Mouse (Mus musculus): ENCODE results near the gene Nup188. TPM values are rescaled to one million over a fixed set of nuclear protein-coding genes. Genes with fewer than 3 reads are reported as not detected.

Gene Nup188
- polyA plus RNA-seq, 1 experiment from 2014 or later = 23.6 TPM

GRCm38 (mm10) chr2:30355861-30356260 lies 69.7 kb downstream of the Nup188 start:
- no peak for ATAC-seq
- H3K4me2 ChIP-seq (ENCODE audit: low read depth, low read length) = no peak overlapping the region
- H3K4me1 ChIP-seq (ENCODE audit: control insufficient read depth, insufficient read depth, low read length) = peaks cover 32% of the 10 kb centered on the region
- H3K4me3 ChIP-seq (ENCODE audit: low read length) = no peak overlapping the region
- peaks cover 7% of the 10 kb centered on the region; the same call in 1 of the 2 replicates for H3K36me3 ChIP-seq (ENCODE audit: control insufficient read depth, insufficient read depth, low read length)
- H3K27ac ChIP-seq (ENCODE audit: low read length) = no peak overlapping the region
- 46% methylated on average over 4 of the region's 4 CpGs for WGBS
- H3K27me3 ChIP-seq (replicated peaks; ENCODE audit: control insufficient read depth, insufficient read depth, low read length) = no peaks in the 10 kb centered on the region
- H3K9me3 ChIP-seq (ENCODE audit: control insufficient read depth, low read length) = no peaks in the 10 kb centered on the region
- 0 out of 2 replicates have a peak overlapping the region, but pooled peaks have one; percentile 3 for H3K9ac ChIP-seq (ENCODE audit: low read depth, low read length)

- no peak overlapping the region for H3K9ac ChIP-seq (ENCODE audit: low read depth, low read length)
- no peak overlapping the region for H3K4me3 ChIP-seq (ENCODE audit: low read length)
- H3K9me3 ChIP-seq (ENCODE audit: control insufficient read depth, low read length) = no peaks in the 10 kb centered on the region
- no peak overlapping the region for H3K4me2 ChIP-seq (ENCODE audit: low read depth, low read length)
- H3K36me3 ChIP-seq (ENCODE audit: control insufficient read depth, insufficient read depth, low read length) = peaks cover 7% of the 10 kb centered on the region; the same call in 1 of the 2 replicates
- no peak for ATAC-seq
- H3K27me3 ChIP-seq (replicated peaks; ENCODE audit: control insufficient read depth, insufficient read depth, low read length) = no peaks in the 10 kb centered on the region
- peaks cover 34% of the 10 kb centered on the region for H3K4me1 ChIP-seq (ENCODE audit: control insufficient read depth, insufficient read depth, low read length)
- WGBS = 35% methylated on average over 4 of the region's 4 CpGs
- H3K27ac ChIP-seq (ENCODE audit: low read length) = no peak overlapping the region
Measured at GRCm38 (mm10) chr2:30356266-30356665, 70.1 kb downstream of the Nup188 start.

DNA sequence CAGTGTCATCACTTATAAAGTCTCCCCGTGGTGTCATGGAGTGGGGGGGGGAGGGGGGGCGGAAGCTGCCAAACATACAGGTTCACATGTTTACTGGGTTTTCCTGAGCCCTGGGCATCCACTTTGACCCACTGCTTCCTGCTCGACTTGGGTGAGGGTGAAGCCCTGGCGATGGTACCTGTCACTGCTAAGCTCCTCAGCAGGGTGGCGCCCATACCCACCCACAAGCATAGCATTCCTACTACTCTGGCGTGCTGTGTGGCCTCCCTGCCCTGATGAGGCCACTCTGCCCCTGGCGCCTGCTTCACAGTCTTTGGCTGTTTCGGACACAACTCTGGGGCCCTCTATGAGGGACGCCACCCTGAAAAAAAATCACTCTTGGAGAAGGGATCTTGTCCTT lies 70.7 kb downstream of the Nup188 start:
- Histone ChIP-seq H3K9me3 (ENCODE audit: control insufficient read depth, low read length) (no peaks in the 10 kb centered on the region), H3K36me3 (ENCODE audit: control insufficient read depth, insufficient read depth, low read length) (peaks cover 7% of the 10 kb centered on the region; the same call in 1 of the 2 replicates), H3K27me3 (replicated peaks; ENCODE audit: control insufficient read depth, insufficient read depth, low read length) (no peaks in the 10 kb centered on the region), H3K4me2 (ENCODE audit: low read depth, low read length) (no peak overlapping the region), H3K27ac (ENCODE audit: low read length) (no peak overlapping the region), H3K4me3 (ENCODE audit: low read length) (no peak overlapping the region), H3K9ac (ENCODE audit: low read depth, low read length) (0 out of 2 replicates have a peak overlapping the region, but pooled peaks have one; percentile 82), H3K4me1 (ENCODE audit: control insufficient read depth, insufficient read depth, low read length) (peaks cover 34% of the 10 kb centered on the region)
- WGBS = 57% methylated on average over 9 of the region's 9 CpGs
- no peak for ATAC-seq

DNA sequence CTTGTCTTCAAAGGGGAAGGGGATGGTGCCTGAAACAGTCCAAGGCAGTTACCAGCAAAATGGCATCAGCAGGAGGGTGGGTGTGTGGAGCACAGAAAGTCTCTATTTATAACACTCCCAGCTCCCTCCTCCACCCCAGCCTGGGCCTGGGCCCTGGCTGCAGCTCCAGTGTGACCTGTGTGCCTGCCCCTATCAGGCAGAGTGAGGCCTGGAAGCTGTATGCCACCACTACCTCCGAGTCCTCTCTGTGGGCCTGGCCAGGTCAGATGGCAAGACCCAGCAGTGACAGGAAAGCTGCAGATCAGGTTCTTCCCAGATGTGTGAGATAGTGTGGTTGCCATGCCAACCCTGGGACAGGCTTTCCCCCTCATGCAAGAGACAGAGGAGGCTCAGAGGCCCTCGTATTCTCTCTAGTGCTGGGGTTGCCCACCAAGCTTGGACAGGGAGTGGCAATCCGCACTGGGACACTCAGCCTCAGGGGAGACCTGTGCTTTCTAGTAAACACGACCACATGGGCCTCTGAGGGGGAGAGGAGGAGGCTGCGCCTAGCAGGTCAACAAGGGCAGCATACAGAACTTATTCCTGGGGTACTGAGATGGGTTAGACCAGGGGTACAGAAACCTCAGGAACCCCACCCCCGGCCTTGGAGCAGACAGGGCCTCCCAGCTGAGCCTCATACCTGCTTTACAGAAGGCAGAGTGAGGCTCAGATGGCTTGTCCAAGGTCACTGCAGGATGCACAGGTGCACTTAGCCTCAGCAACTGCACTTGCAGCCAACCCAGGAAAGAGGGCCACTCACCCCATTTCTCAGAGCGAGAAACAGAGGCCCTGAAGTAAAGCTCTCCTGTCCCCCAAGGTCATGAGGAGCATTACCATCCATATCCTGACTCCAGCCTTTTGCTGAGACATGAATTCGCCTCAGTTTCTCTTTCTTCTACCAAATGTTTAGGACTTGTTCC lies 71.6 kb downstream of the Nup188 start:
- Histone ChIP-seq H3K4me2 (ENCODE audit: low read depth, low read length) (peak overlapping the region; percentile 93), H3K27me3 (replicated peaks; ENCODE audit: control insufficient read depth, insufficient read depth, low read length) (no peaks in the 10 kb centered on the region), H3K9ac (ENCODE audit: low read depth, low read length) (peak overlapping the region; percentile 82), H3K27ac (ENCODE audit: low read length) (peak overlapping the region; percentile 34), H3K4me3 (ENCODE audit: low read length) (peak overlapping the region; percentile 73), H3K4me1 (ENCODE audit: control insufficient read depth, insufficient read depth, low read length) (peaks cover 34% of the 10 kb centered on the region), H3K9me3 (ENCODE audit: control insufficient read depth, low read length) (no peaks in the 10 kb centered on the region), H3K36me3 (ENCODE audit: control insufficient read depth, insufficient read depth, low read length) (peaks cover 7% of the 10 kb centered on the region; the same call in 1 of the 2 replicates)
- 47% methylated on average over 8 of the region's 8 CpGs for WGBS
- ATAC-seq = peak; percentile 4; the same call in 1 of the 2 replicates

DNA sequence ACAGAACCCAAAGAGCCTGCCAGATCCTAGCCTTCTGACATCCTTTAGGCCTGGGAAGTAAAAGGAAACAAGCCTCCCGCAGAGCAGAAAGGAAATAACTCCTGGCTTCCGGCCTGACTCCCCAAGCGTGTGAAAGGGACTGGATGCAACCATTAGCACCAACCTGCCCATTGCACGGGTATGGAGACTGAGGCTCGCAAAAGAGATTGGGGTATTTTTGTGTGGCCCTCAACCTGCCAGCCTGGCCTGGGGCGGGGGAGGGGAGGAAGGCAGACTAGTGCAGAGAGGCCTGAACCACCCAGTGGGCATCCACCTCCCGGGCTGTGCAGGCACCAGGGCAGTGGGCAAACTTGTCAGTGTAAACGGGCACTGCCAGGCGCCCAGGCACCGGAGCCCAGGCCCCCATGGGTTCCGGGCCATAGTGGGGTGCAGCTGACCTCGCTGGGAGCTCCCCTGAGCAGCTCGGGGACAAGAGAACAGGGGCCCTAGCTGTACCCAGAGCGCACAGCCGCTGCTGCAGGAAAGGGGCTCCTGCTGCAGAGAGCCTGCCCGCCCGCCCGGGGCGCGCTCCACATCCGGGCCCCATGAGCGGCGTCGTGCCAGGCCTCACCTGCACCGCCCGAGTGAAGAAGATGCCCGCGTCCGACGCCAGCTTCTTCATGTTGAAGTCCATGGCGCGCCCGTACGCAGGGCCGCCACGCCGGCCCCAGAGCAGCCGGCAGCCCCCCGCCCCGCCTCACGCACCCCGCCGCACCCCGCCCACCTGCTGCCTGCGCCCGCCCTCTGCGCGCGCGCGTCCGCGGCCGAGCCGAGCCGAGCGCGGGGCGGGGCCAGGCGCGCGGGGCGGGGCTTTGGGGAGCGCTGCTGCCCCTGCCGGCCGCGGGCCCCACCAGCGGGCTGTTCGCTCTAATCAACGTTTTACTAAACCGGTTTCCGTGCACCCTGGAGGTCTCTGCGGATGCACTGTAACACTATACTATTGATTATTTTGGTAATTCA lies 72.6 kb downstream of the Nup188 start, which contains the start of gene Sh3glb2:
Sh3glb2 (minus strand) TSS at position 805 of the 999 bp plus-strand sequence.
- peaks cover 34% of the 10 kb centered on the region for H3K4me1 ChIP-seq (ENCODE audit: control insufficient read depth, insufficient read depth, low read length)
- peak; percentile 68 for ATAC-seq
- H3K27me3 ChIP-seq (replicated peaks; ENCODE audit: control insufficient read depth, insufficient read depth, low read length) = no peaks in the 10 kb centered on the region
- WGBS = 1% methylated on average over 68 of the region's 73 CpGs
- peak within 1 kb of the TSS; percentile 69 for H3K27ac ChIP-seq (ENCODE audit: low read length)
- H3K4me2 ChIP-seq (ENCODE audit: low read depth, low read length) = peak within 1 kb of the TSS; percentile 93
- peak within 1 kb of the TSS; percentile 73 for H3K4me3 ChIP-seq (ENCODE audit: low read length)
- H3K36me3 ChIP-seq (ENCODE audit: control insufficient read depth, insufficient read depth, low read length) = no peaks in the 10 kb centered on the region
- H3K9ac ChIP-seq (ENCODE audit: low read depth, low read length) = peak within 1 kb of the TSS; percentile 82
- no peaks in the 10 kb centered on the region for H3K9me3 ChIP-seq (ENCODE audit: control insufficient read depth, low read length)

- WGBS = 49% methylated on average over 10 of the region's 10 CpGs
- H3K4me1 ChIP-seq (ENCODE audit: control insufficient read depth, insufficient read depth, low read length) = peaks cover 44% of the 10 kb centered on the region
- ATAC-seq = no peak
Measured at GRCm38 (mm10) chr2:30360626-30361025, 74.4 kb downstream of the Nup188 start.

DNA sequence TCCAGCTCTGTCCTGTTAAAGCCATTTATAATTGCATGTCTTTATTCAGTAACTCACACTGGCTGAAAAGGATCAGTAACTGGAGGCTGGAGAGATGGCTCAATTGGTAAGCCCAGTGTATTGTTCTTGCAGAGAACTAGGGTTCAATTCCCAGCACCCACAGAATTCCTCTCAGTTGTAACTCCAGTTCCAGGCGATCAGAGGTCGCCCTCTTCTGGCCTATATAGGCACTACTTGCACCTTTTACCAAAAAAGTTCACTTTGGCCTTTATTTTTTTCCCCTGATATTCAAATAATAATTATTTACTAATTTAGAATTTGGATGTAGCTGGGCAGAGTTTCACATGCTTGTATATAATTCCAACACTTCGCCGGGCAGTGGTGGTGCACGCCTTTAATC lies 76.7 kb downstream of the Nup188 start:
- Histone ChIP-seq H3K27me3 (replicated peaks; ENCODE audit: control insufficient read depth, insufficient read depth, low read length) (no peaks in the 10 kb centered on the region), H3K4me2 (ENCODE audit: low read depth, low read length) (no peak overlapping the region), H3K4me3 (ENCODE audit: low read length) (no peak overlapping the region), H3K9me3 (ENCODE audit: control insufficient read depth, low read length) (no peaks in the 10 kb centered on the region), H3K4me1 (ENCODE audit: control insufficient read depth, insufficient read depth, low read length) (peaks cover 26% of the 10 kb centered on the region), H3K9ac (ENCODE audit: low read depth, low read length) (no peak overlapping the region), H3K27ac (ENCODE audit: low read length) (no peak overlapping the region), H3K36me3 (ENCODE audit: control insufficient read depth, insufficient read depth, low read length) (no peaks in the 10 kb centered on the region)
- WGBS = 73% methylated on average over 5 of the region's 5 CpGs
- no peak for ATAC-seq

More at GRCm38 (mm10) chr2:30360626-30361025, 74.4 kb downstream of the Nup188 start:
- Histone ChIP-seq H3K27ac (ENCODE audit: low read length) (peak overlapping the region; percentile 55; the same call in 1 of the 2 replicates), H3K36me3 (ENCODE audit: control insufficient read depth, insufficient read depth, low read length) (no peaks in the 10 kb centered on the region), H3K9ac (ENCODE audit: low read depth, low read length) (peak overlapping the region; percentile 5; the same call in 1 of the 2 replicates), H3K27me3 (replicated peaks; ENCODE audit: control insufficient read depth, insufficient read depth, low read length) (no peaks in the 10 kb centered on the region), H3K9me3 (ENCODE audit: control insufficient read depth, low read length) (no peaks in the 10 kb centered on the region), H3K4me2 (ENCODE audit: low read depth, low read length) (no peak overlapping the region; the same call in 1 of the 2 replicates), H3K4me3 (ENCODE audit: low read length) (no peak overlapping the region)

DNA sequence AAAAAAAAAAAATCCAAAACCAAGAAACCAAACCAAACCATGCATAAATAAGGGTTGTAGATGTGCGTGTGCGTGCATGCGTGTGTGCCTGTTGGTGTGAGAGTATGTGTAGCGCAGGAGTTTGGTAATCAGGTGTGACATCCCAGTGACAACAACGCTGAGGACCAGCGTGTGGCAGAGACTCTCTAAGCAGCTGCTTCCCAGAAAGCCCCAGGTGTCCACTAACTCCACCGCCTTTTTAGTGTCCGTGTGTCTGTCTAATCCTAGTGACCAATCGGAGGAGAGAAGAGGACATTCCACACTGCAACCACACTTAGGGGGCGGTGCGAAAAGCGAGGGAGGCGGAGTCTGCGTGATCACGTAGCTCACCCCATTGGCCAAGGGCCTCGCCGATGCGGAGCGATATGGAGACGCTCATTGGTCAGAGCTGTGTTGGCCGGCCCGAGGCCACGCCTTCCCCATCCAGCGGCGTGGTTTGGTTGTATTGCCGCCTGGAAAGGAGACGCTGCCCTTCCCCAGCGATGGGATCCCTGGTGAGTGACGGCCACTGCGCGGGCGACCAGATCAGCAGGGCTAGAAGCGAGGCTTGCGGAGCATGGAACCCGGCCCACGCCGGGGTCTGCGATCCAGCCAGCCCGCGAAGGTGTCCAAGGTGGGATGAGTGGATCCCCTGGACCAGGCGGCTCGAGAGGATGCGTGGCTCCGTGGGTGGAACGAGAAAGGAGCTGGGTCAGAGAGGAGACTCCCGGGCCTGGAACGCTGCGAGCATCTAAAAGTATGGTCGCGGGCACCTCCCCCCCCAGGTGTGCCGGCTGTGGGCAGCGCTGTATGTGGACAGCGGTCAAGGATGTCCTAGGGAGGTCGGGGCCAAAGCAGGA lies 77.8 kb downstream of the Nup188 start, which contains the start of gene Miga2:
Miga2 (plus strand) TSS at position 461 of the 878 bp plus-strand sequence.
- Histone ChIP-seq H3K9ac (ENCODE audit: low read depth, low read length) (peak within 1 kb of the TSS; percentile 83), H3K9me3 (ENCODE audit: control insufficient read depth, low read length) (no peaks in the 10 kb centered on the region), H3K4me3 (ENCODE audit: low read length) (peak within 1 kb of the TSS; percentile 94), H3K27me3 (replicated peaks; ENCODE audit: control insufficient read depth, insufficient read depth, low read length) (no peaks in the 10 kb centered on the region), H3K27ac (ENCODE audit: low read length) (peak within 1 kb of the TSS; percentile 78), H3K4me2 (ENCODE audit: low read depth, low read length) (peak within 1 kb of the TSS; percentile 86), H3K36me3 (ENCODE audit: control insufficient read depth, insufficient read depth, low read length) (peaks cover 6% of the 10 kb centered on the region; the same call in 1 of the 2 replicates), H3K4me1 (ENCODE audit: control insufficient read depth, insufficient read depth, low read length) (peaks cover 17% of the 10 kb centered on the region)
- peak; percentile 98 for ATAC-seq
- under 1% methylated on average over 54 of the region's 54 CpGs for WGBS

Data from intestine, embryonic 16.5 days (tissue).